ENCODE assay signal across 12 mouse cellular contexts in genomic region chrX:102081573-102082279, GRCm38 (mm10). TPM values are rescaled to one million over a fixed set of nuclear protein-coding genes. Genes with fewer than 3 reads are reported as not detected.
DNase-seq lines count a peak whose midpoint lies in the region; ATAC-seq and TF ChIP-seq lines count a peak whose summit lies in the region.
"Had no signal": no experiment of that assay in that cellular context is flagged by ENCODE, and none has a peak within 500 bp of the region (broad histone marks: within the 10 kb centered on the region; RNA-seq: fewer than 3 reads in every experiment).

No protein-coding gene starts in this region.

- H3K9me3 ChIP-seq in hindbrain, embryonic 10.5 days: no peaks in the 10 kb centered on the region
- no peaks in the 10 kb centered on the region for H3K9me3 ChIP-seq in midbrain, embryonic 16.5 days (replicated peaks; ENCODE audit: control insufficient read depth, low read length, poor library complexity, severe bottlenecking)

- DNase-seq in cerebellum, adult 11-12 months: peak; percentile 57
- DNase-seq in cerebellum, postnatal 36 days: peak; percentile 42 to 56
- DNase-seq in hindbrain, embryonic 10.5 days (ENCODE audit: low spot score): peak; percentile 69
- no peak for DNase-seq in gastrocnemius, adult 2 months
- no peak for DNase-seq in left cerebral cortex, postnatal 36 days (ENCODE audit: low spot score in 2 of 2)
- DNase-seq in frontal cortex, postnatal 10 days (ENCODE audit: low spot score in 2 of 2): no peak
- DNase-seq: layer of hippocampus, adult 9-11 months; spleen, adult 18-20 months had no signal

- 0 out of 2 replicates have a peak overlapping the region, but pooled peaks have one; percentile 4 for H3K4me3 ChIP-seq in hindbrain, embryonic 10.5 days
- H3K4me3 ChIP-seq in midbrain, embryonic 16.5 days (ENCODE audit: low read depth, low read length): no peak overlapping the region
- H3K4me3 ChIP-seq in gastrocnemius, adult 2 months: no peak overlapping the region

- H3K27ac ChIP-seq in hindbrain, embryonic 10.5 days: peak overlapping the region; percentile 87
- H3K27ac ChIP-seq in midbrain, embryonic 16.5 days (ENCODE audit: low read length): peak overlapping the region; percentile 81
- H3K27ac ChIP-seq in gastrocnemius, adult 2 months: no peak overlapping the region
- H3K27ac ChIP-seq: macrophage had no signal

- H3K27me3 ChIP-seq in hindbrain, embryonic 10.5 days (ENCODE audit: insufficient read depth, poor library complexity, severe bottlenecking): peaks cover 76% of the 10 kb centered on the region
- H3K27me3 ChIP-seq in midbrain, embryonic 16.5 days (ENCODE audit: control insufficient read depth, insufficient read depth, low read depth, low read length): no peaks in the 10 kb centered on the region; the same call in 1 of the 2 replicates

- peak; percentile 95 for ATAC-seq in midbrain, embryonic 16.5 days
- ATAC-seq in megakaryocyte-erythroid progenitor cell, adult 5-6 weeks (replicated peaks; ENCODE audit: low FRiP score, low TSS enrichment, poor library complexity, severe bottlenecking): no peak

- H3K9ac ChIP-seq in midbrain, embryonic 16.5 days (ENCODE audit: low read depth, low read length): no peak overlapping the region

- peaks cover 27% of the 10 kb centered on the region for H3K4me1 ChIP-seq in hindbrain, embryonic 10.5 days (replicated peaks)
- H3K4me1 ChIP-seq in midbrain, embryonic 16.5 days (ENCODE audit: control insufficient read depth, insufficient read depth, low read length): peaks cover 14% of the 10 kb centered on the region

- TF ChIP-seq CTCF in gastrocnemius, adult 2 months (IDR thresholded peaks at IDR 0.05): no peak

- H3K36me3 ChIP-seq in hindbrain, embryonic 10.5 days: peaks cover 22% of the 10 kb centered on the region
- H3K36me3 ChIP-seq in midbrain, embryonic 16.5 days (ENCODE audit: control insufficient read depth, insufficient read depth, low read length): no peaks in the 10 kb centered on the region

- intact Hi-C loops in gastrocnemius, adult 2 months (cut with DNase I): no loop called here
- intact Hi-C loops in left cerebral cortex, postnatal 36 days (cut with DNase I): no loop called here

- 48% methylated on average over 7 of the region's 7 CpGs for WGBS in hindbrain, embryonic 10.5 days
- WGBS in midbrain, embryonic 16.5 days: 31% methylated on average over 7 of the region's 7 CpGs

- peak overlapping the region; percentile 24 for H3K4me2 ChIP-seq in midbrain, embryonic 16.5 days (ENCODE audit: low read length)
- H3K4me2 ChIP-seq: heart, embryonic 11.5 days had no signal

RNA-seq across cellular contexts. Expression of gene Rtl5, which starts 10.6 kb away (rescaled TPM):
- polyA plus RNA-seq in hindbrain, embryonic 10.5 days (2016; fragmentation: Nextera tagmentation; extraction: Ambion mirVana): 2.8 and 3.6 TPM in 2 replicates
- 9.7 and 13.5 TPM in 2 replicates for polyA plus RNA-seq in midbrain, embryonic 16.5 days (2015; fragmentation: Nextera tagmentation; extraction: Ambion mirVana)
- total RNA-seq in gastrocnemius, adult 2 months (2021): under 1 TPM; 0.53 to 0.94 TPM
- 10 to 100 TPM; 14.7 to 20.6 TPM for total RNA-seq in left cerebral cortex, postnatal 36 days (2021)
- total RNA-seq in megakaryocyte-erythroid progenitor cell, adult 5-6 weeks (2014; fragmentation: Nextera tagmentation): 0.52 and 4.6 TPM in 2 replicates
- 1.2 TPM in 1 of 2 replicates, not detected in the other for total RNA-seq in megakaryocyte-erythroid progenitor cell, adult 5-6 weeks (2017)

RNA-seq across cellular contexts. Expression of gene Pin4, which starts 37.5 kb away (rescaled TPM):
- 85.5 and 89.4 TPM in 2 replicates for polyA plus RNA-seq in hindbrain, embryonic 10.5 days (2016; fragmentation: Nextera tagmentation; extraction: Ambion mirVana)
- 44.8 and 55.2 TPM in 2 replicates for polyA plus RNA-seq in midbrain, embryonic 16.5 days (2015; fragmentation: Nextera tagmentation; extraction: Ambion mirVana)
- 10 to 100 TPM; 25.0 to 40.3 TPM for total RNA-seq in gastrocnemius, adult 2 months (2021)
- total RNA-seq in left cerebral cortex, postnatal 36 days (2021): 10 to 100 TPM; 23.1 to 32.8 TPM
- 67.6 and 96.7 TPM in 2 replicates for total RNA-seq in megakaryocyte-erythroid progenitor cell, adult 5-6 weeks (2014; fragmentation: Nextera tagmentation)
- 162 and 169 TPM in 2 replicates for total RNA-seq in megakaryocyte-erythroid progenitor cell, adult 5-6 weeks (2017)

Comparison
In these comparisons a context has a peak if more than half of its experiments do, and no peak if none do; other contexts are left out.
1. DNase-seq: peak in cerebellum, adult 11-12 months (single experiment), cerebellum, postnatal 36 days (2 of 2) and hindbrain, embryonic 10.5 days (single experiment); none in gastrocnemius, adult 2 months (single experiment), left cerebral cortex, postnatal 36 days (0 of 2) and frontal cortex, postnatal 10 days (0 of 2).